Mouse (Mus musculus) bone marrow, adult 2 months (tissue): ENCODE measurements around the gene Zfp579.
A peak's percentile ranks its signal among the peaks of the same experiment; 100 is the strongest.

Source experiments
- CTCF ChIP-seq: fragments of 200-500 bp; IDR thresholded peaks from 2 replicates; pipeline ENCODE4 v1.5.1; 2011; ENCODE audit warnings: low read length, control low read depth; ENCODE audit not compliant: control insufficient read depth, insufficient read depth
- POLR2A ChIP-seq: fragments of 200-500 bp; IDR thresholded peaks from 2 replicates; pipeline ENCODE4 v1.6.1; 2011; ENCODE audit warnings: low read depth, mild to moderate bottlenecking, control low read depth, low read length, borderline replicate concordance; ENCODE audit not compliant: control insufficient read depth

DNA sequence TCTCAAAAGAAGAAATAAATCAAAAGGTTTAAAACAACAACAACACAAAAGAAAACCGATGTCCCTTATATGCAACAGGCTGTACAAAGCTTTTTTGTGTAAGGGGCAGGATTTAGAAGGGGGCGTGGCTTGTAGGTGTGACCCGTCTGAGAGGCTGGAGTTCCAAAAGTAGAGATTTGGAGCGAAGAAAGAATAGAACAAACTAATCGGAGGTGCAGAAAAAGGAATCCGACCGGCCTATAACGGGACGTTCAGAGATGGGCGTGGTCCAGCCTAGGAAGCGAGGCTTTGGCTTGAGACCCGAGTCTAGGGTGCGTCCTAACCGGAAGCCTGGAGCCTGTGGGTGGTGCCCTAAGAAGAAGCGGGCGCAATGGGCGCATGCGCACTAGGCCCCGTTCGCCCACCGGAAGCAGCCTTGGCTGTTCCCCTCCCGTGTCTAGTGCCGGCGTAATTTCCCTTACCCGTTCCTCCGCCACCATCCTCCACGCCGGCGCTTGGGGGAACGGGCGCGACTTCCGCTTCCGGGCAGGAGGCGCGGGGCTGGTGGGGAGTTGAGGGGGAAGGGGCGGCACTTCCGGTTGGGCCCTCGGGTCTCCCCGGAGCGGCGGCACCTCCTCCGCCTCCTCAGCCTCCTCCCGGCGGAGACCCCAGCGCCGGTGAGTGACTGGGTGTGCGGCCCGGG is 24.2 kb upstream of the Zfp579 start, which contains the start of the genes Zfp865 and Ccdc106:
- no peak for TF ChIP-seq CTCF
- TF ChIP-seq POLR2A, result peak; percentile 82; the same call in 1 of the 2 replicates
